Mouse (Mus musculus) lung, embryonic 16.5 days (tissue): ENCODE results near the gene Dscam. TPM values are rescaled to one million over a fixed set of nuclear protein-coding genes. Genes with fewer than 3 reads are reported as not detected.

Experiments
- ATAC-seq: fragments of 200-750 bp; cut with Nextera tagmentation; 2 replicates; pipeline ENCODE4 v1.8.0; 2017; ENCODE audit warnings: low read depth, mild to moderate bottlenecking, moderate library complexity
- H3K27ac ChIP-seq: fragments of 300-500 bp; sonication (generic); 2 replicates; pipeline ENCODE4 v1.5.1; 2014; ENCODE audit warnings: mild to moderate bottlenecking, control low read depth, low read length
- H3K27me3 ChIP-seq: fragments of 300-500 bp; sonication (generic); 2 replicates; pipeline ENCODE4 v1.6.1; 2014; ENCODE audit warnings: low read depth, low read length, mixed read lengths; ENCODE audit not compliant: control insufficient read depth, insufficient read depth
- H3K36me3 ChIP-seq: fragments of 300-500 bp; sonication (generic); 2 replicates; pipeline ENCODE4 v1.6.1; 2014; ENCODE audit warnings: low read length; ENCODE audit not compliant: control insufficient read depth, insufficient read depth
- H3K4me1 ChIP-seq: fragments of 300-500 bp; sonication (generic); replicated peaks from 2 replicates; pipeline ENCODE4 v1.6.1; 2014; ENCODE audit warnings: low read length, mixed read lengths; ENCODE audit not compliant: control insufficient read depth, insufficient read depth
- H3K4me2 ChIP-seq: fragments of 300-500 bp; sonication (generic); 2 replicates; pipeline ENCODE4 v1.6.1; 2014; ENCODE audit warnings: low read depth, low read length, control low read depth
- H3K4me3 ChIP-seq: fragments of 300-500 bp; sonication (generic); 2 replicates; pipeline ENCODE4 v1.5.1; 2014; ENCODE audit warnings: mild to moderate bottlenecking, low read length, control low read depth
- H3K9ac ChIP-seq: fragments of 300-500 bp; sonication (generic); 2 replicates; pipeline ENCODE4 v1.6.1; 2014; ENCODE audit warnings: low read length, control low read depth
- H3K9me3 ChIP-seq: fragments of 300-500 bp; sonication (generic); 2 replicates; pipeline ENCODE4 v1.6.1; 2016; ENCODE audit warnings: low read length; ENCODE audit not compliant: control insufficient read depth
- WGBS: fragments of 180-500 bp; shearing (Covaris S2); extraction: QIAGEN DNeasy Blood & Tissue Kit; methylation state at CpG from one replicate; pipeline ENCODE4 v1.1.7; 2014; 5-methylcytosine and 5-hydroxymethylcytosine counted together
- polyA plus RNA-seq: library from polyadenylated mRNA; unstranded; fragments of >200 nt; fragmentation: Nextera tagmentation; extraction: Ambion mirVana; gene quantifications from 2 replicates; pipeline ENCODE4 v1.2.1, GENCODE M21; 2015

Dscam gene
- polyA plus RNA-seq, 1 experiment from 2014 or later, result not detected

GRCm38 (mm10) chr16:97135003-97135827 is 35.3 kb downstream of the Dscam start:
- Histone ChIP-seq H3K27ac (no peak overlapping the region), H3K9ac (no peak overlapping the region), H3K4me2 (no peak overlapping the region), H3K36me3 (no peaks in the 10 kb centered on the region), H3K9me3 (no peaks in the 10 kb centered on the region), H3K4me1 (no peaks in the 10 kb centered on the region), H3K4me3 (no peak overlapping the region), H3K27me3 (no peaks in the 10 kb centered on the region)
- 70% methylated on average over 10 of the region's 10 CpGs for WGBS
- ATAC-seq, result no peak

GRCm38 (mm10) chr16:97127296-97127695 is 43.3 kb downstream of the Dscam start:
- no peak overlapping the region for H3K9ac ChIP-seq
- H3K9me3 ChIP-seq, result no peaks in the 10 kb centered on the region
- no peak for ATAC-seq
- no peaks in the 10 kb centered on the region for H3K36me3 ChIP-seq
- no peak overlapping the region for H3K27ac ChIP-seq
- 64% methylated on average over 2 of the region's 2 CpGs for WGBS
- no peaks in the 10 kb centered on the region for H3K4me1 ChIP-seq
- H3K27me3 ChIP-seq, result no peaks in the 10 kb centered on the region
- no peak overlapping the region for H3K4me3 ChIP-seq
- H3K4me2 ChIP-seq, result no peak overlapping the region

GRCm38 (mm10) chr16:97110028-97110427 is 60.5 kb downstream of the Dscam start:
- 48% methylated on average over 4 of the region's 4 CpGs for WGBS
- H3K9me3 ChIP-seq, result no peaks in the 10 kb centered on the region
- ATAC-seq, result no peak
- H3K4me3 ChIP-seq, result no peak overlapping the region
- no peak overlapping the region for H3K4me2 ChIP-seq
- H3K27me3 ChIP-seq, result no peaks in the 10 kb centered on the region
- no peak overlapping the region for H3K27ac ChIP-seq
- no peaks in the 10 kb centered on the region for H3K36me3 ChIP-seq
- no peak overlapping the region for H3K9ac ChIP-seq
- H3K4me1 ChIP-seq, result no peaks in the 10 kb centered on the region

- no peak for ATAC-seq
- no peaks in the 10 kb centered on the region for H3K27me3 ChIP-seq
- H3K4me1 ChIP-seq, result no peaks in the 10 kb centered on the region
- no peak overlapping the region for H3K4me2 ChIP-seq
- no peaks in the 10 kb centered on the region for H3K9me3 ChIP-seq
- H3K36me3 ChIP-seq, result no peaks in the 10 kb centered on the region
- 71% methylated on average over 2 of the region's 2 CpGs for WGBS
- H3K9ac ChIP-seq, result no peak overlapping the region
- no peak overlapping the region for H3K4me3 ChIP-seq
- H3K27ac ChIP-seq, result no peak overlapping the region
Measured at GRCm38 (mm10) chr16:97105266-97105665, 65.3 kb downstream of the Dscam start.

- no peak for ATAC-seq
- Histone ChIP-seq H3K36me3 (no peaks in the 10 kb centered on the region), H3K4me1 (no peaks in the 10 kb centered on the region), H3K9ac (no peak overlapping the region), H3K4me3 (no peak overlapping the region), H3K27ac (no peak overlapping the region), H3K9me3 (no peaks in the 10 kb centered on the region), H3K4me2 (no peak overlapping the region), H3K27me3 (no peaks in the 10 kb centered on the region)
- 50% methylated on average over 2 of the region's 2 CpGs for WGBS
Measured at GRCm38 (mm10) chr16:97103046-97103445, 67.5 kb downstream of the Dscam start.

- H3K9ac ChIP-seq, result no peak overlapping the region
- ATAC-seq, result no peak
- WGBS, result 69% methylated on average over 2 of the region's 2 CpGs
Measured at GRCm38 (mm10) chr16:97100091-97100490, 70.5 kb downstream of the Dscam start.

GRCm38 (mm10) chr16:97098508-97098907 is 72.0 kb downstream of the Dscam start:
- Histone ChIP-seq H3K4me2 (no peak overlapping the region), H3K9me3 (no peaks in the 10 kb centered on the region), H3K27me3 (no peaks in the 10 kb centered on the region), H3K36me3 (no peaks in the 10 kb centered on the region), H3K27ac (no peak overlapping the region), H3K4me1 (no peaks in the 10 kb centered on the region), H3K4me3 (no peak overlapping the region), H3K9ac (no peak overlapping the region)
- WGBS, result 51% methylated on average over 5 of the region's 5 CpGs
- ATAC-seq, result no peak

More at GRCm38 (mm10) chr16:97100091-97100490, 70.5 kb downstream of the Dscam start:
- Histone ChIP-seq H3K4me2 (no peak overlapping the region), H3K36me3 (no peaks in the 10 kb centered on the region), H3K27me3 (no peaks in the 10 kb centered on the region), H3K27ac (no peak overlapping the region), H3K4me1 (no peaks in the 10 kb centered on the region), H3K4me3 (no peak overlapping the region), H3K9me3 (no peaks in the 10 kb centered on the region)

GRCm38 (mm10) chr16:97096709-97097108 is 73.8 kb downstream of the Dscam start:
- Histone ChIP-seq H3K4me1 (no peaks in the 10 kb centered on the region), H3K36me3 (no peaks in the 10 kb centered on the region), H3K4me2 (no peak overlapping the region), H3K27ac (no peak overlapping the region), H3K9me3 (no peaks in the 10 kb centered on the region), H3K9ac (no peak overlapping the region), H3K4me3 (no peak overlapping the region), H3K27me3 (no peaks in the 10 kb centered on the region)
- ATAC-seq, result no peak
- 77% methylated on average over 2 of the region's 2 CpGs for WGBS

GRCm38 (mm10) chr16:97095496-97095895 is 75.1 kb downstream of the Dscam start:
- 86% methylated on average over 1 of the region's 1 CpGs for WGBS
- H3K27ac ChIP-seq, result no peak overlapping the region
- no peak overlapping the region for H3K4me2 ChIP-seq
- H3K9me3 ChIP-seq, result no peaks in the 10 kb centered on the region
- no peak for ATAC-seq
- H3K4me3 ChIP-seq, result no peak overlapping the region
- no peaks in the 10 kb centered on the region for H3K4me1 ChIP-seq
- H3K36me3 ChIP-seq, result no peaks in the 10 kb centered on the region
- no peaks in the 10 kb centered on the region for H3K27me3 ChIP-seq
- H3K9ac ChIP-seq, result no peak overlapping the region
